Mouse (Mus musculus): ENCODE measurements at regions not wholly inside any gene's neighbourhood (a gene's known extent, or its start where the extent isn't known, plus 50 kb on each side); places are given as distances from the start of the nearest gene placed in this dataset.

DNA sequence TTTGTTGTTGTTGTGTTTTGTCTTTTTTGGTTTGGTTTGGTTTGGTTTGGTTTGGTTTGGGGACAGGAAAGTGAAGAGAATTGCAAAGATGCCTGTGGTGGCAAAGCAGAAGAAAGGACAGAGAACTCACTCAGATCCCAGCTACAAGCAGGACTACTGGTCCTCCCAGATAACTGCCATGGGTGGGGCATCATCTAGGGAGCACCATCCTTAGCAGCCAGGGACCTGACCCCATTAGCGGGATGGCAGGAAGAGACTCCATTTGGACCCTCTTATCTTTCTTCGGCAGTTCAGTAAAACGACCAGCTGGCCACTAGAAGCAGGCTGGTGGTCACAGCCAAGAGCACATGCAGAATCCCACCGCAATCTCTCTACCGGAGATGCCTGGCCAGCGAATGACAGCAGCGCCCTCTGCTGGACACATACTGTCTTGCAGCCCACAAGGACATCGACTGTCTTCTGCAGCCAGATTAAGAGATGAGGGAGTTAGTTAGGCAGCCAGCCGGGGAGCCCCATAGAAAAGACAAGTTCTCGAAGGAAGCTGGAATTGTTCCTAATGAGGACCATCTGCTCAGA is 119.8 kb downstream of the Gm9195 start:
- WGBS, result 6% methylated on average over 10 of the region's 10 CpGs
- H3K9me3 ChIP-seq (ENCODE audit: control insufficient read depth, low read length), result no peaks in the 10 kb centered on the region
- no peak overlapping the region for H3K4me3 ChIP-seq (ENCODE audit: low read depth, low read length)
- H3K36me3 ChIP-seq (ENCODE audit: control insufficient read depth, insufficient read depth, low read length), result no peaks in the 10 kb centered on the region
- no peak for ATAC-seq (replicated peaks; ENCODE audit: low FRiP score)
- H3K9ac ChIP-seq (ENCODE audit: low read depth, low read length), result no peak overlapping the region
- DNase-seq (ENCODE audit: low spot score), result peak; percentile 68
- no peaks in the 10 kb centered on the region for H3K4me1 ChIP-seq (replicated peaks; ENCODE audit: control insufficient read depth, insufficient read depth, low read length)
- H3K4me2 ChIP-seq, result no peak overlapping the region
- no peaks in the 10 kb centered on the region for H3K27me3 ChIP-seq (replicated peaks; ENCODE audit: control insufficient read depth, insufficient read depth, low read length)
- no peak overlapping the region for H3K27ac ChIP-seq (ENCODE audit: low read depth, low read length)

DNA sequence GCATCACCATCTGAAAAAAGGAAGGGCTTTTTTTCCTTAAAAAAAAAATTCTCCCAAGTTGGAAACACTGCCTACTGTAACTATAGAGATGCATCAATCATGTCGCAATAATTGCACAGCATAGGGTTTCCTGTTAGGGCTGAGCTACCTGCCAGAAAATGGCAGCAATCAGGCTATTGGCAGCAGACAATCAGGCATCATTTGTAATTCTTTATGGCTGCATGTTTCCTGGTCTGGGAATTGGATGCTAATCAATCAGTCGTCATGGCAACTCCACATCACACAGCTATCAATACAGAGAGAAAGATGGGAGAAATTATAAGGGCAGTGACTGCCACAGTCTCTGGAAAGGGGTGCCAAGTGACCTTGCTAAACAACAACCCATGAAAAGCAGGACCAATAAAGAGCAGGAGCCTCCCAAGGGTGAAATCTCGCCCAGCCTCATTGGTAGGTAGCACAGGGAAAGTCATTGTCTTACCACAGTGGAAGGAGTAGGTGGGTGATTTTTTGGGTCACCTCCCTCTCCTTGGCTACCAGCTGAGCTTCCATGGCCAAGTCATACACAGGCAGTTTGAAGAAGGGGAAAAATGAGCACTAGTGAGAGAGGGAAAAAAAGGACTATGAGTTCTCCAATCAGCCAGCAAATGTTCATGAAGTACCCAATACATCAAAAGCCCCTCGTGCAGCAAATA is 130.7 kb downstream of the Gm9195 start:
- WGBS, result 79% methylated on average over 4 of the region's 4 CpGs
- no peaks in the 10 kb centered on the region for H3K27me3 ChIP-seq (replicated peaks; ENCODE audit: control insufficient read depth, insufficient read depth, low read length)
- H3K4me1 ChIP-seq (replicated peaks; ENCODE audit: control insufficient read depth, insufficient read depth, low read length), result no peaks in the 10 kb centered on the region
- H3K9me3 ChIP-seq (ENCODE audit: control insufficient read depth, low read length), result no peaks in the 10 kb centered on the region
- H3K4me2 ChIP-seq, result no peak overlapping the region
- ATAC-seq (replicated peaks; ENCODE audit: low FRiP score), result no peak
- H3K9ac ChIP-seq (ENCODE audit: low read depth, low read length), result no peak overlapping the region
- no peak for DNase-seq (ENCODE audit: low spot score)
- H3K36me3 ChIP-seq (ENCODE audit: control insufficient read depth, insufficient read depth, low read length), result no peaks in the 10 kb centered on the region
- no peak overlapping the region for H3K4me3 ChIP-seq (ENCODE audit: low read depth, low read length)
- no peak overlapping the region for H3K27ac ChIP-seq (ENCODE audit: low read depth, low read length)

DNA sequence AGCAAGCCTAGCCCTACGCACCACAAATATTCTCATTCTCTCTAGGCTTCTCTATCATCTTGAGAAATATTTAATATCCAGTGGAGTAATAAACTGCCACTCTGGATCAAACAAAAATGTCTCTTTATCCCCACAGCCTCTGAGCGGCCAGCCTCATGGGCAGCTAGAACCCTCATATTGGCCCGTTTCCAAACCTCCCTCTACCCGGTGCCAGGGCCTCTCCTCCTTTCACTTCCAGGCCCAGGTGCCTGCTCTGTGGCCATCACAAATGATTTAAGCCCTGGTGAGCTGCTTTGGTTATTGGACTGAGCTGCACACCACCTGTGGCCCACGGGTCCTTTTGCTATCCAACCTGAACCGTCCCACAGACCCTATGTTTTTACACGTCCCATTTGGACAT is 131.5 kb downstream of the Gm9195 start:
- Histone ChIP-seq H3K4me2 (no peak overlapping the region), H3K27ac (ENCODE audit: low read depth, low read length) (no peak overlapping the region), H3K9ac (ENCODE audit: low read depth, low read length) (no peak overlapping the region), H3K4me3 (ENCODE audit: low read depth, low read length) (no peak overlapping the region), H3K4me1 (replicated peaks; ENCODE audit: control insufficient read depth, insufficient read depth, low read length) (no peaks in the 10 kb centered on the region), H3K36me3 (ENCODE audit: control insufficient read depth, insufficient read depth, low read length) (no peaks in the 10 kb centered on the region), H3K27me3 (replicated peaks; ENCODE audit: control insufficient read depth, insufficient read depth, low read length) (no peaks in the 10 kb centered on the region), H3K9me3 (ENCODE audit: control insufficient read depth, low read length) (no peaks in the 10 kb centered on the region)
- no peak for ATAC-seq (replicated peaks; ENCODE audit: low FRiP score)
- 85% methylated on average over 7 of the region's 7 CpGs for WGBS
- DNase-seq (ENCODE audit: low spot score), result no peak

DNA sequence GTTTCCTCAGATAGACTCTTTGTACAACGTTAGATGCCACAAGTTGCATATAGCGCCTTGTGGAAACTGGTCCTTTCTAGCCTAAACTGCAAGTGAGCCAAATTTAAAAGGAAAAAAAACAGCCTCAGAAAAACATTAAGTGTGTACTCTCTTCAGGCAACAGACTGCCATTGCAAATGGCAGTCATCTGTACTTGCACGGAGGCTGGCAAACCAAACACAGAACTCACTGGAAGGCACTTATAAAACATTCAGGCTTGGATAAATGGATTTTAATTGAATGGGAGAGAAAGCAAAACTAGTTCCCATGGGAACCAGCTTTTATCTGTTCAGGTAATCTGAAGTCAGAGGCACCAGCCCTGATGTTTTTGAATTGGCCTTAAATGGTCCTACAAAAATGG is 133.7 kb downstream of the Gm9195 start:
- Histone ChIP-seq H3K4me2 (no peak overlapping the region), H3K27me3 (replicated peaks; ENCODE audit: control insufficient read depth, insufficient read depth, low read length) (no peaks in the 10 kb centered on the region)
- ATAC-seq (replicated peaks; ENCODE audit: low FRiP score), result no peak

DNA sequence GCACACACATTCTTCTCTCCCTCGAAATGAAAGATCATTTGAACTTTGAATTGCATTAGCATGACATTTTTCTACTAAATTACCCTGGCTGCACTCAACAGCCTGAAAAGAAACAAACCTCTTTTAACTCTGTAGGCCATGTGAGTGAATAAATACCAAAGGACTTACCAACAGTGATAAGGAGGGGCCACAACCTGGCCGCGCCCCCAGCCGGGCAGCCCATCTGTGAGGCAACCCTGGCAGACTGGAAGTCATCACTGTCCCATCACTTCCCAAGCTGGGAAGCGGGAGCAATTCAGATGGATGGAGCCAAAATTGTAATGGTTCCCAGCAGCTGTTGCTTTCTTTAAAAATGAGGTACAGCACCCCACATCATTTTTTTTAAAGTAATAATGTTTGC is 149.5 kb downstream of the Gm9195 start:
- DNase-seq (ENCODE audit: low spot score), result no peak
- Histone ChIP-seq H3K36me3 (ENCODE audit: control insufficient read depth, insufficient read depth, low read length) (no peaks in the 10 kb centered on the region), H3K27me3 (replicated peaks; ENCODE audit: control insufficient read depth, insufficient read depth, low read length) (no peaks in the 10 kb centered on the region), H3K4me2 (no peak overlapping the region), H3K27ac (ENCODE audit: low read depth, low read length) (no peak overlapping the region), H3K9me3 (ENCODE audit: control insufficient read depth, low read length) (no peaks in the 10 kb centered on the region), H3K9ac (ENCODE audit: low read depth, low read length) (no peak overlapping the region), H3K4me3 (ENCODE audit: low read depth, low read length) (no peak overlapping the region), H3K4me1 (replicated peaks; ENCODE audit: control insufficient read depth, insufficient read depth, low read length) (no peaks in the 10 kb centered on the region)
- 55% methylated on average over 5 of the region's 5 CpGs for WGBS
- no peak for ATAC-seq (replicated peaks; ENCODE audit: low FRiP score)

More for the DNA sequence above, 133.7 kb downstream of the Gm9195 start:
- WGBS, result 86% methylated on average over 3 of the region's 3 CpGs
- H3K9me3 ChIP-seq (ENCODE audit: control insufficient read depth, low read length), result no peaks in the 10 kb centered on the region
- no peak overlapping the region for H3K4me3 ChIP-seq (ENCODE audit: low read depth, low read length)
- DNase-seq (ENCODE audit: low spot score), result no peak
- H3K9ac ChIP-seq (ENCODE audit: low read depth, low read length), result no peak overlapping the region
- H3K36me3 ChIP-seq (ENCODE audit: control insufficient read depth, insufficient read depth, low read length), result no peaks in the 10 kb centered on the region
- no peaks in the 10 kb centered on the region for H3K4me1 ChIP-seq (replicated peaks; ENCODE audit: control insufficient read depth, insufficient read depth, low read length)
- no peak overlapping the region for H3K27ac ChIP-seq (ENCODE audit: low read depth, low read length)

DNA sequence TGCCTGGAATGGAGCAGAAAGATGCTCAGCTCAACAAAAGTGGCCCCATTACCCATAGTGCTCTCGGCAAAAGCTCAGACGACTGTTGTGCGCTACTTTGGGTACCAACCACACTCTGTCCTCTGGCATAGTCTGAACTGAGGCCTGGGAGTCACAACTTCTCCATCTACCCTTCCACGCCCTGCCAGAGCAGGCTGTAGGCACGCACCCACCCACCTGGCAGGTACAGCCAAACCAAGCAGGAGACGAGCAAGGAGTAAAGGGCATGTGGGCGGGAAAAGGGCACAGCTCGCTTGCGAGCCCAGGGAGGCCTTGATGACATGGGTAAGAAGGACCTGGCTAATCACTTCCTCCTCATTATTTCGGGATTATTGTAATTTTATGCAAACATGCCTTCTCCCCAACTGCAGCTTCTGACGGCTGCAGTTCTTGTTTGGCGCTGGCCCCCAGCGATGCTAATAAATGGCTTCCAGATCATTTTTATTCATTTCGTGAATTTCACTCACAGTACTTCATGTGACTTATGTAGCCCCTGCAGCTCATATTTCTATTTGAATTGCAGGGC is 150.0 kb downstream of the Gm9195 start:
- Histone ChIP-seq H3K36me3 (ENCODE audit: control insufficient read depth, insufficient read depth, low read length) (no peaks in the 10 kb centered on the region), H3K4me1 (replicated peaks; ENCODE audit: control insufficient read depth, insufficient read depth, low read length) (no peaks in the 10 kb centered on the region), H3K27ac (ENCODE audit: low read depth, low read length) (no peak overlapping the region), H3K4me2 (no peak overlapping the region), H3K9me3 (ENCODE audit: control insufficient read depth, low read length) (no peaks in the 10 kb centered on the region), H3K27me3 (replicated peaks; ENCODE audit: control insufficient read depth, insufficient read depth, low read length) (no peaks in the 10 kb centered on the region), H3K4me3 (ENCODE audit: low read depth, low read length) (no peak overlapping the region), H3K9ac (ENCODE audit: low read depth, low read length) (no peak overlapping the region)
- DNase-seq (ENCODE audit: low spot score) (no peak), ATAC-seq (replicated peaks; ENCODE audit: low FRiP score) (no peak)
- 70% methylated on average over 14 of the region's 14 CpGs for WGBS

DNA sequence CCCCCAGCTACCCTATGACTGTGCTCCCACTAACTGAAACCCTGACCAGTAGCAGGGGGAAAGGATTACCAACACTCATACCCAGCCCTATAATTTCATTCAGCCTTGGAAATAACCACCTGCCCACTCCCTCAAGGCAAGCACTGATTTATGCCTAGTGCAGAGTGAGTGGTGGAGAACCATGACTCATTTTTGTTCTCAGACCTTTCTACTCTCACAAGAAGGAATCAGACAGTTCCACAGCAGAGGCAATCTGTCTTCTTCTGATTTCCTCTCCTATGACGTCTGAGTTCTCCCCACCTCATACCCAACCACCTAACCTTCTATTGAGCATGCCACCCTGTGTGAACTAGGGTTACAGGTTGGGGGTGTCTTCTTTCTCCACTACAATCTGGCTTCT is 153.6 kb downstream of the Gm9195 start:
- Histone ChIP-seq H3K4me1 (replicated peaks; ENCODE audit: control insufficient read depth, insufficient read depth, low read length) (no peaks in the 10 kb centered on the region), H3K9me3 (ENCODE audit: control insufficient read depth, low read length) (no peaks in the 10 kb centered on the region), H3K4me2 (no peak overlapping the region), H3K36me3 (ENCODE audit: control insufficient read depth, insufficient read depth, low read length) (no peaks in the 10 kb centered on the region), H3K4me3 (ENCODE audit: low read depth, low read length) (no peak overlapping the region), H3K27ac (ENCODE audit: low read depth, low read length) (no peak overlapping the region), H3K9ac (ENCODE audit: low read depth, low read length) (no peak overlapping the region), H3K27me3 (replicated peaks; ENCODE audit: control insufficient read depth, insufficient read depth, low read length) (no peaks in the 10 kb centered on the region)
- ATAC-seq (replicated peaks; ENCODE audit: low FRiP score) (no peak), DNase-seq (ENCODE audit: low spot score) (no peak)
- 58% methylated on average over 1 of the region's 1 CpGs for WGBS

DNA sequence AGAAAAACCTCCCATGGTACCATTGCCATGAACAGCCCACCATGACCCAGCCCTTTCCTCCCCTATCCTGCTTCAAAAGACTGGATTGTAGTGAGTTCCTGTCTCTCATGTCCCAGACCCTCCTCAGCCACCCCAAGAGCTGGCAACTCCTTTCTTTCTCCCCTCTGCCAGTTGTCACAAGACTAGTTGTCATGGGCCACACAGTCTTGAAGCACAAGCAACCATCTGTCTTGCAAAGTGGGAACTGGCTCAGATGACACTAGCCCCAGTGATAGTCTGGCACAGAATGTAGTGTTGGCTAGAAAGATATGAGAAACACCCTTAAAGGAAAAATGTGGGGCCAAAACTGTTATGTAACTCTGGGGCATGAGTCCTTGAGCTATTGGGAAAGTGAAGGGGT is 187.8 kb downstream of the Gm9195 start:
- no peaks in the 10 kb centered on the region for H3K27me3 ChIP-seq (replicated peaks; ENCODE audit: control insufficient read depth, insufficient read depth, low read length)
- H3K4me3 ChIP-seq (ENCODE audit: low read depth, low read length), result no peak overlapping the region
- no peak overlapping the region for H3K27ac ChIP-seq (ENCODE audit: low read depth, low read length)
- H3K4me1 ChIP-seq (replicated peaks; ENCODE audit: control insufficient read depth, insufficient read depth, low read length), result no peaks in the 10 kb centered on the region
- no peak overlapping the region for H3K4me2 ChIP-seq
- DNase-seq (ENCODE audit: low spot score) (no peak), ATAC-seq (replicated peaks; ENCODE audit: low FRiP score) (no peak)
- H3K9me3 ChIP-seq (ENCODE audit: control insufficient read depth, low read length), result no peaks in the 10 kb centered on the region
- H3K9ac ChIP-seq (ENCODE audit: low read depth, low read length), result no peak overlapping the region
- H3K36me3 ChIP-seq (ENCODE audit: control insufficient read depth, insufficient read depth, low read length), result no peaks in the 10 kb centered on the region

DNA sequence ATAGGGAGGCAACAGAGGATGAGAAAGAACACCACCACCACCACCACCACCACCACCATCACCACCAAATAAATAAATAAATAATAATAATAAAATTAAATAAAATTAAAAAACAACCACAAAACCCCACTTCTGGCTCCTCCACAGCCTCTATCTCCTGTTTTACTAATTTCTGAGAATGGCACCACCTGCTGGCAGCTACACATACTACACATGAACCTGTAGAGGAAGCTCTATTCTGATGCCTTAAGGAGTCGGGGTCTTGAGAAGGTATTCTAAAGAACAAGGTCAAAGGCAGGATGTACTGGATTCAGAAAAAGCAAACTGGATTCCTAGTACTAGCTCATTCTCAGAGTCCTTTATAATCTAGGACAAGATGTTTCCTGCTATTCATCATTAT is 191.6 kb downstream of the Gm9195 start:
- H3K9me3 ChIP-seq (ENCODE audit: control insufficient read depth, low read length), result no peaks in the 10 kb centered on the region
- H3K27ac ChIP-seq (ENCODE audit: low read depth, low read length), result no peak overlapping the region
- 58% methylated on average over 1 of the region's 1 CpGs for WGBS
- H3K4me3 ChIP-seq (ENCODE audit: low read depth, low read length), result no peak overlapping the region
- DNase-seq (ENCODE audit: low spot score), result no peak
- ATAC-seq (replicated peaks; ENCODE audit: low FRiP score), result no peak
- no peak overlapping the region for H3K4me2 ChIP-seq
- H3K27me3 ChIP-seq (replicated peaks; ENCODE audit: control insufficient read depth, insufficient read depth, low read length), result no peaks in the 10 kb centered on the region
- no peak overlapping the region for H3K9ac ChIP-seq (ENCODE audit: low read depth, low read length)
- no peaks in the 10 kb centered on the region for H3K36me3 ChIP-seq (ENCODE audit: control insufficient read depth, insufficient read depth, low read length)
- H3K4me1 ChIP-seq (replicated peaks; ENCODE audit: control insufficient read depth, insufficient read depth, low read length), result no peaks in the 10 kb centered on the region

Data from liver, embryonic 11.5 days (tissue).